ENCODE assay signal across 35 mouse cellular contexts in genomic region chr15:7681011-7681410, GRCm38 (mm10).
"Had no signal": no experiment of that assay in that cellular context is flagged by ENCODE, and none has a peak within 500 bp of the region (broad histone marks: within the 10 kb centered on the region; RNA-seq: fewer than 3 reads in every experiment).

No protein-coding gene starts in this region.

- H3K27me3 ChIP-seq: heart, embryonic 12.5 days; heart, embryonic 13.5 days; heart, embryonic 15.5 days; hindbrain, embryonic 12.5 days; hindbrain, embryonic 13.5 days; hindbrain, embryonic 15.5 days; intestine, embryonic 15.5 days; kidney, embryonic 15.5 days had no signal

- H3K36me3 ChIP-seq: heart, embryonic 12.5 days; heart, embryonic 13.5 days; heart, embryonic 15.5 days; hindbrain, embryonic 10.5 days; hindbrain, embryonic 12.5 days; hindbrain, embryonic 13.5 days; hindbrain, embryonic 15.5 days; intestine, embryonic 15.5 days; kidney, embryonic 15.5 days had no signal

- H3K9me3 ChIP-seq: heart, embryonic 12.5 days; heart, embryonic 13.5 days; heart, embryonic 15.5 days; hindbrain, embryonic 10.5 days; hindbrain, embryonic 12.5 days; hindbrain, embryonic 13.5 days; hindbrain, embryonic 15.5 days; intestine, embryonic 15.5 days; kidney, embryonic 15.5 days had no signal

- DNase-seq: heart, postnatal 10 days; heart, postnatal 14 days; heart, postnatal 36 days; heart, postnatal 4 days; kidney, adult 11 months; kidney, adult 18-20 months; kidney, adult 2 months; kidney, adult 8-10 months; kidney, adult 9 months; kidney, postnatal 10 days; kidney, postnatal 14 days; kidney, postnatal 25 days; kidney, postnatal 36 days; kidney, postnatal 4 days; layer of hippocampus, adult 9-11 months; layer of hippocampus, postnatal 36 days had no signal

- ATAC-seq: hindbrain, embryonic 16.5 days; hindbrain, postnatal 0 days; inflammation-experienced regulatory T-cells, adult 6 months; intestine, embryonic 15.5 days; intestine, embryonic 16.5 days; intestine, postnatal 0 days had no signal

- H3K4me2 ChIP-seq: heart, embryonic 11.5 days; heart, embryonic 12.5 days; heart, embryonic 13.5 days; heart, embryonic 15.5 days; hindbrain, embryonic 12.5 days; hindbrain, embryonic 13.5 days; hindbrain, embryonic 14.5 days; hindbrain, embryonic 15.5 days; intestine, embryonic 15.5 days; kidney, embryonic 15.5 days had no signal

- H3K4me1 ChIP-seq: heart, embryonic 15.5 days; hindbrain, embryonic 12.5 days; hindbrain, embryonic 13.5 days; hindbrain, embryonic 15.5 days; intestine, embryonic 15.5 days had no signal

- H3K27ac ChIP-seq: heart, embryonic 13.5 days; heart, embryonic 15.5 days; hindbrain, embryonic 10.5 days; hindbrain, embryonic 12.5 days; hindbrain, embryonic 13.5 days; hindbrain, embryonic 14.5 days; hindbrain, embryonic 15.5 days; hindbrain, postnatal 0 days; intestine, embryonic 15.5 days; kidney, embryonic 15.5 days; kidney, postnatal 0 days; layer of hippocampus, adult 2 months; left cerebral cortex, adult 2 months had no signal

- H3K9ac ChIP-seq: heart, embryonic 12.5 days; heart, embryonic 13.5 days; heart, embryonic 15.5 days; hindbrain, embryonic 12.5 days; hindbrain, embryonic 13.5 days; hindbrain, embryonic 14.5 days; hindbrain, embryonic 15.5 days; intestine, embryonic 15.5 days; kidney, embryonic 15.5 days had no signal

- H3K4me3 ChIP-seq: heart, embryonic 12.5 days; heart, embryonic 13.5 days; heart, embryonic 15.5 days; hindbrain, embryonic 10.5 days; hindbrain, embryonic 12.5 days; hindbrain, embryonic 13.5 days; hindbrain, embryonic 15.5 days; intestine, embryonic 15.5 days; kidney, embryonic 15.5 days; layer of hippocampus, adult 2 months; left cerebral cortex, adult 2 months had no signal
